Mouse (Mus musculus): Measurements from ENCODE around the gene Ninj2.

Ninj2 gene

DNA sequence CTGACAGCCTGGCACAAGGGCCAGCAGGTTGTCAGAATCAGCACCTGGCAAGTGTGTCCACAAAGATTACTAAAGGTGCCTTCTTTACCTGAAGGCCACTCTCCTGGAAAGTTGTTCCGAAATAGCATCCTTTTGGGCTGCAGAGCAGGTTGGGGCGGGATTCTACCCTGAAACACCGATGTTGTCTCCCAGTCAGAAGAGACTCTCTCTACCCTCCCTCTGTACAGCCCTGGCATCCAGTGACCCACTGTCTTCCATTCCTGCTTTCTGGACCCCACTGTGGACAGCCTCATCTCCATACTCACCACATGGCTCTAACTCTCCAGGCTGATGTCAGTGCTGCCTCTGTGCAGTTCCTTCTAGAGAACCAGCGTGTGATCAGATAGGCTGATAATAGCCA lies 82.5 kb downstream of the Ninj2 start:
- DNase-seq (ENCODE audit: low read depth, low spot score): no peak

DNA sequence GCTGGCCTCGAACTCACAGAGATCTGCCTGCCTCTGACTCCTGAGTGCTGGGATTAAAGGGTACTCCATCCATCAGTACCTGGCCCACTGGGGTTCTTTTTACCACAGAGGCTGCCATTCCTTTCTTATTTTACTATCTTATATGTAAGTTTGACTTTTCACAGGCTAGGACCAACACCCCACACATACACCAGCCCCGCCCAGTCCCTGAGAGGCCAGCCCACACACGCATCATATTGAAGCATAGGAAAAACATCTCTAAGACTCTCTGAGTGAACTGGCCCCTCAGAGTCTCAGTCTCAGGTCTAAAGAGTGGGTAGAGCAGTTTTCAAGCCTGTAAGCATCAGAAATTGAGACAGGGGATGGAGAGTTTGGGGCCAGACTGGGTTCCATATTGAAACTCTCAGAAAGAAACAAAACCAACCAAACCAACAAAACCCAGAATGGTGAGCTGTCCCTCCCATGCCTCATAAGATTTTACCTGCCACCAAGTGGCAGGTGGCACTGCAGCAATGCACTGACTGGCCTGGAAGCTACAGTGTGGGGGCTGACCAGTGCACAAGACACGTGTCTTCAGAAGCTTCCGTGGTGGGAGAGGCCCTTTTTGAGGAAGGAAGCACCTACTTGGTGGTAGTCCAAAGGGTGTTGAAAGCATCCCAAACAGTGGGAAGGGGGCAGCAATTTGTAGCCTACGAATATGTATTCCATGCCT lies 86.0 kb downstream of the Ninj2 start:
- no peak for DNase-seq (ENCODE audit: low read depth, low spot score)

DNA sequence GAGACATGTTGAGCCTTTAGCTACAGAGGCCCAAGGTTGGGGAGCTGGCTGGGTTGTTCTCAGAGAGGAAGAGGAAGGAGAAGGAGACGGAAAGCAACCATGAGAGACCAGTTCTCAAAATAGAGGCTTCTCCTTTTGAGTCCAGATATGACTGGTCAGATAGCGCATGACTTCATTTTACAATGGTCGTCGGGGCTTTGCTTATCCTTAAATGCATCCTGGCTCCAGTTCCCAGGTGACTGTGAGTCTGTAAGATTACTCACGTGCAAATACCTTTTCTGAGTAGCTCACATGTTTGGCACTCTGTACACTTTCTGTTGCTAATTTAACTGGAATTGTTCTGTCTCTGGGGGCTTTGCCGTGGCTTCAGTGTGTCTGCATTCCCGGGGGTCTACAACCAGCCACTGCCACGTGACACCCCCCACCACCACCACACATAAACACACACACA lies 86.6 kb downstream of the Ninj2 start:
- no peak for DNase-seq (ENCODE audit: low read depth, low spot score)

DNA sequence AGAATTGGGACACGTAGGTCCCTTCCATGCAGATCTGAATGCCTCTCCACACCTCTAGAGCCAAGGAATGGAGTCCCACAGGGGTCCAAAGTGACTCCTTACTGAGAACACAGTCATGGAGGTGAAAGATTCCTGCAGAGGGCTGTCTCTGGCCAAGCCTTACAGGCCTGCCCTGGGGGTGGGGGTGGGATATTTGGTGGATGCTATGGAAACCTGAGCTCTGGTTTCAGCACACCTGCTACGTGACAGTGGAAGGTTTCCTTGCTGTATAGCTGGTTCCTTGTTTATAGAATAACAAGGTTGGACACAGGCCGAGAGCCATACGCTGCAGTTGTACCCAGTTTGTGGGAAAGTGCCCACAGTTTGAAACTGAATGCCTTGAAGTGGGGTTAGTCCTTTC lies 87.3 kb downstream of the Ninj2 start:
- no peak for DNase-seq (ENCODE audit: low read depth, low spot score)

DNA sequence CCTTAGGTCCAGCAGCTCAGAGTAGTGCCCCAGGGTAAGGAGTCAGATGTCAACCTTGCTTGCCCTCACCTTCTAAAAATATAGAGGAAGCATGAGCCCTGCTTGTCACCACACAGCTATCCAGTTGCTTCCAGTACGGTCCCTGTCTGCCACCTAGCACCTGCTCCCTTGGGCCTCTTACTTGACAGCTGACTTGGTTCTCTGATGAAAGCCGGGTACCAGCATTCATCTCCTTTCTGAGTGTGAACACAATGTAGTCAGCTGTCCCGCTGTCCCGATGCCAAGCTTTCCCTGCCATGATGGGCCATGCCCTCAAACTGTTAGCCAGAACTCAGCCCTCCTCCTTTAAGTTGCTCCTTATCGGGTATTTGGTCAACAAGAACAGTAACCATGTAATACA lies 89.0 kb downstream of the Ninj2 start:
- no peak for DNase-seq (ENCODE audit: low read depth, low spot score)

DNA sequence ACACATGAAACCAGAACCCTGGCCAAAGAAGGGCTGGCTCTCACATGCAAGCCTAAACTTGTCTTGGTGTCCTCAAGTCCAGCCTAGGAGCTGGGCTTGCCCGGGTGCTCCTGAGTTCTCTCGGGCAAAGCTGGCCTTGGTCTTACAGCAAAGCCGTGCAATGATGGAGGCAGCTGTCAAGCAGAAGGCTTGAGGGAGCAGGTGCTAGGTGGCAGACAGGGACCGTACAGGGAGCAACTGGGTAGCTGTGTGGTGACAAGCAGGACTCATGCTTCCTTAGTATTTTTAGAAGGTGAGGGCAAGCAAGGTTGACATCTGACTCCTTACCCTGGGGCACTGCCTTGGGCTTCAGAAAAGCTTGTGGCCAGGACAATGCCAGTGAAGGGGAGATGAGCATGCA lies 90.6 kb downstream of the Ninj2 start:
- no peak for DNase-seq (ENCODE audit: low read depth, low spot score)

DNA sequence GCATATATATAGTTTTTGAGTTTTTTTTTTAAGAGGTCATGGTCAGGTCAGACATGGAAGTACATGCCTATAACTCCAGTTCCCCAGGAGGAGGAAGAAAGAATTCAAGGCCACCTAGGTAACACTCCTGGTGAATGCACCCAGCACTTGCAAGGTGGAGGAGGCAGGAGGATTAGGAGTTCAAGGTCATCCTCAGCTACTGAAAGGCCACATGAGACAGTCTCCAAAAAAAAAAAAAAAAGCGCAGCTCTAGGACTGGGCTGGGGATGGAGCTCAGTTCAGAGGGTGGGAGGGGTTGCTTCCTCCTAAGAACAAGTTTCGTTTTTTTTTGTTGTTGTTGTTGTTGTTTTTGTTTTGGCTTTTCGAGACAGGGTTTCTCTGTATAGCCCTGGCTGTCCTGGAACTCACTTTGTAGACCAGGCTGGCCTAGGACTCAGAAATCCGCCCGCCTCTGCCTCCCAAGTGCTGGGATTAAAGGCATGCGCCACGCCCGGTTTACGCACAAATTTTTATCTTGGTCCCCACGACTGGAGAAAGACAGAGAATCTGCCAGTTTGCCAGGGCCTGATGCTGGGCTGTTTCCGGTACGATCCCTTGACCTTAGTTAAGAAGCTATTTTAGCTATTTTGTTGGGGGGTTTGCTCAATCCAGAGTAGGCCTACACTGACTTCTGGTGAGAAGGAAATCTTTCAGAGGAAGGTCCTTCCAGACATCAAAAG lies 92.0 kb downstream of the Ninj2 start:
- DNase-seq (ENCODE audit: low read depth, low spot score): no peak

DNA sequence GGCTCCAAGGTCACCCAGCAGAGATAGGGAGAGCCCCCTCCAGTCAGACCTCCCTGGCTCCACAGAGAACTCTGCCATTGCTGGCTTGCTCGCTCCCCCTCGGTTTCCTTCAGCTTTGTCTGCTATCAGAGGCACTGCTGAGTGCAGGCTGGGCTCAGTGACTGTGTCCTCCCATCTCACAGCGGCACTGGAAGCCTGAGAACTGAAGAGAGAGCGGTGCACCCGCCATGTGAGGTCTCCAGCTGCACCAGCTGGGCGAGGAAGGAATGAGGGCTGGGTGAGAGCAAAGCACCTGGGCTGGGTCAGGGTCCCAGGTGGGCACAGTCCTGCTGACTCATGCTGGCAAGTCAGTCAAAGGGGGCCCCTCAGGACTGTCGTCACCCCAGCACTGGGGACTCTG lies 92.6 kb downstream of the Ninj2 start:
- no peak for DNase-seq (ENCODE audit: low read depth, low spot score)

DNA sequence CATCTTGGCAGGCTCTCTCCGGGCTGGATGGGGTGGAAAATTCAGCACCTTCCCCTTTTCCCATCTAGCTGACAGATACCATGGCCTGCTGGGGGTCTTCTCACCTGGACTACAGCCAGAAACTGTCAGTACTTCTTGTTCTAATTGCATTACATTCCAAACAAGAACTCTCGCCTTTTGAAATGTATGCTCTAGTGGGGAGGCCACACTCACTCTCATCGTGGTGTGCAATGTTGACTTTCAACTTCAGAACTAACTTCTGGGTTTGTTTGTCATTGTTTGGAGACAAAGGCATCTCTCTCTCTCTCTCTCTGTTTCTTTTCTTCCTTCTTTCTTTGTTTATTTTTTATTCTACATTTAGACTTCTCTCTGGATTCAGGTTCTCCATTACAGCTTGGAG lies 93.4 kb downstream of the Ninj2 start:
- no peak for DNase-seq (ENCODE audit: low read depth, low spot score)

DNA sequence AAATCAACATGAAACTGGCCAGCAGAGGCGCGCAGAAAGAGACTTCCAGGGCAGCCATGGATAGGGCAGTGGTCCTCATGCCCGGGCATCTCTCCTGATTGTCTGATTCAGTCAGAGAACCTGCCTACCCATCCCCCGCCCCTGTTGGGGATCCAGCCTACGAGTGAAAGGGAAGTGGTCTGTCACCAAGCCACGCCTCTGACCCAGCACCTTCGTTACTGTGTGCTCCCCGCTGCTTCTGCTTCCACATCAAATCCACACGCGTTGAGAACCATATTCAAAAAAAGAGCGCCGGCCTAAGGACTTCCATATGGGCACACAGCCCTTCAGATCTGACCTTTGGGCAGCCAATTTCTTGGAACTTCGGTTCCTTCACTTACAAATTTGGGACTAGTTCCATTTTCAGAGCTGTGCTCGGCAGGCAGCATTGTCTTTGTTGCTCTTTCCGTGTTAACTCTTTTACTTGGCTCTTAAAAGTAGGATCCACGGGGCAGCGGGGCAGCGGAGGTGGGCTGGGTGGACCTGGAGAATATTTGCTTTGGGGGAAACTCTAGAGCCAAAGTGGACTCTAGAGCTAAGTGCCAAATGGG lies 94.5 kb downstream of the Ninj2 start:
- DNase-seq (ENCODE audit: low read depth, low spot score): no peak

DNA sequence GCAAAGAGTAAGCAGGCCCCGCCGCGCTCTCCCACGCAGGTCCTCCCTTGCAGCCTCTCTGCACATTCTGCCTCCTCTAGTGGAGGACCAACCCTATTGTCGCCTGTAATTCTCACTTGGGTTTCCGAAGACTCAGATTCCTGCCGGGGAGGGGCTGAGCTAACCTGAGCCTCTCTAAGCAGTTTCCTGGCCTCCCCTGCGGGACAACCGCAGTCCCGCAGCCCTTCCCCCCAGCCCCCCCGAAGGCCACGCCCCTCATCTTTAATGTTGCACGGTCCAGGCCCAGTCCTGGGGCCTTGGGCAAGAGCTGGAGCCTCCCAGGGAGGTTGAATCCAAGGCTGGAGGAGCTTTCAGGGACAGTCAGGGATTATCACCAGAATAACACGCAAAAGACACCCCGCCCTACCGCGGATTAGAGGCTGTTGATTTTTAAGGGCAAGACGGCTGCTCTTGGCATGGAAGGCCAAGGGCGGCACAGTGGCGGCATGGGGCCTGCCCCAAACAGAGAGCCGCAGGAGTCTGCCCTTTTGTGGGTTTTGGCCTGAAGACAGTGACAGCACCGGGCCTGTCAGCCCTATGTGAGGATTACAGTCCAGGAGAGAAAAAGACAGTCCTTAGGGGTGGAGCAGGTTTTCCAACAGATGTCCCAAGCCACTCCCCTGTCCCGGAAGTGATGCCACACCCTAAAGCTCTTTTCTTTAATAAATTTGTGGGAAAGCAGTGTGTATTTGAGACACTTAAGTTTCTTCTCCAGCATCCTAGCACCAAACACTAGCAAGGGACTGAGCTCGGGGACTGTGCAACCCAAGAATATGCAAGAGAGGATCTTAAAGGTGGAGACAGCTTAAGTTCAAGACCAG lies 95.5 kb downstream of the Ninj2 start:
- DNase-seq (ENCODE audit: low read depth, low spot score): no peak

DNA sequence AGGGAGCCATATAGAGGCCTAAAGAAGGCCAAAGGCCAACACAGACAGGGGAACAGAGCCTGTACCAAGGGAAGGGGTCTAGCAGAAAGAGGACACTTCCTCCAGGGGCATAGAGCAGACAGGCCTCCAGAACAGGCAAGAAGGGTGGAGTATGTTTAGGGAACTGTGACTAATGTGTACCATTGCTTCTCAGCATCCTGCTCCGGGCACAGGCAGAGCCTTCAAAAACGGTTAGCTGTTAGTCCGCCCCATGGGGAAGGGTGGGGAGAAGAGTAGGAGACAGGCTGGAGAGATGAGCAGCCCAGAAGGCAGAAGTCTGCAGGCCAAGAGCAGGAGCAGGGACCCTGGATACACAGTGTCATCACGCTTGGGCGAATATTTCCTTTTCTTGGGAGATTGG lies 96.1 kb downstream of the Ninj2 start:
- DNase-seq (ENCODE audit: low read depth, low spot score): no peak

DNA sequence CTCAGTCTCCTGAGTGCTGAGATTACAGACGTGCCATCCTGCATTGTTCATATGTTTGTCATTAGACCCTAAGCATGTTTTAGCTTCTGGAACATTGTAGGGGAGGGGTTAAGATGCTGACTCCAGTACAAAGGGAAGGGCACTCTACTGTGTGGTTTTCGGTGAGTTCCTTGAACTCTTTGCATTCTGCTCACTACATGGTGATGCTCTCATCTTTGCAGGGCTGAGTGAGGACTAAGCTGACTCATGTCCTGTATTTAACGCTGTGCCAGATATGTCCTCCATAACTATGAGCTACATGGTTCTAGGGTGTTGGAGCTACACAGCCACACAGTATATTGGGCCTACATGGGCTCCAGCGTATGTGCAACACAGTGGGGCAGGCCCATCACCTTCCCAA lies 97.2 kb downstream of the Ninj2 start:
- DNase-seq (ENCODE audit: low read depth, low spot score): no peak

DNA sequence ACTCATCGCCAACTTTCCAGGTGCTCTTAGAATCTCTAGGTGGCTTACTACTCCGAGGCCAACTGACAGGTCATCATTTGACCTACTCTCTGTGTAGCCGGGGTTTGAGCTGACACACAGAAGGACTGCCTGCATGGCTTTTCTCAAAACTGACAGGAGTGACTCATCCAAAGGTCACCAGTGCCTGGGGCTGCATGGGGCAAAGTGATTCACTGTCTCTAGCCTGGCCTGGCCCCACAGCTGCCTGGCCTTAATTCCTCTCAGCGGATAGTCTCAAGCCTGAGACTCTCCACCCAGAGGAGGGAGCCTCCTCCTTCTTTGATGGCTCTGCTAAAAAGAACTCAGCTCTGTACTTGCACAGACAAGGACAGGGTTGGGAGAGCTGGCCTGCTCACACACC lies 97.8 kb downstream of the Ninj2 start:
- peak; percentile 42 for DNase-seq (ENCODE audit: low read depth, low spot score)

DNA sequence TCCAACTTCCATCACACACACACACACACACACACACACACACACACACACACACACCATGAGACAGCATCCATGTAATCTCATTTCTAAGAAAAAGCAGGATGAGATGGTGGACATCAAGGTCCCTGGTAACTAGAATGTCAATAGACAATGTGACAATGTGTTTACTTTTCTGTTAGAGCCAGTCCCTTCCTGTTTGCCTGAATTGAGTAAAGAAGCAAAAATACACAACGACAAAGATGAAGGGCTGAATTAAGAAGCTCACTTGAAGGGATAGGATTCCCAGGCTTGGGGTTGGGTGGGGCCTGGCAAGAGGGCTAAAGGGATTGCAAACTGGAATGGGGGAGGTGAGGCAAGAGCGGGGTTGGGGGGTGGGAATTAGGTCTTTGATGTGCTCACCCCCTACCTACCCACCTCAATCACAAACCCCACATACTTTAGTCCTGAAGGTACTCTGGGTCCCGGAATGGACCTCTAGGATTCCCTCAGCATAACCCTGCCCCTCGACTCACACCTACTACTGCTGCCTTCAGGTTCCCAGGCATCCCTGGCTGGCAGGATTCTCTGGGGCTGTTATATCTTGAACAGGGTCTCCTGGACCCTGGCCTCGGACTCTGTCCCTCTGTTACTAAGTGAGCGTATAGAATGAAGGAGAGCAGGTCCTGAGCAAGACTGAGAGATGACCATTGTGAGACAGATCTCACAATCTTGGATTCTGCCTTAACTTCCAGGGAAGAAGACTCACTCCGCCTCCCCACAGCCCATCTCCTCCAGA lies 98.4 kb downstream of the Ninj2 start:
- DNase-seq (ENCODE audit: low read depth, low spot score): no peak

DNA sequence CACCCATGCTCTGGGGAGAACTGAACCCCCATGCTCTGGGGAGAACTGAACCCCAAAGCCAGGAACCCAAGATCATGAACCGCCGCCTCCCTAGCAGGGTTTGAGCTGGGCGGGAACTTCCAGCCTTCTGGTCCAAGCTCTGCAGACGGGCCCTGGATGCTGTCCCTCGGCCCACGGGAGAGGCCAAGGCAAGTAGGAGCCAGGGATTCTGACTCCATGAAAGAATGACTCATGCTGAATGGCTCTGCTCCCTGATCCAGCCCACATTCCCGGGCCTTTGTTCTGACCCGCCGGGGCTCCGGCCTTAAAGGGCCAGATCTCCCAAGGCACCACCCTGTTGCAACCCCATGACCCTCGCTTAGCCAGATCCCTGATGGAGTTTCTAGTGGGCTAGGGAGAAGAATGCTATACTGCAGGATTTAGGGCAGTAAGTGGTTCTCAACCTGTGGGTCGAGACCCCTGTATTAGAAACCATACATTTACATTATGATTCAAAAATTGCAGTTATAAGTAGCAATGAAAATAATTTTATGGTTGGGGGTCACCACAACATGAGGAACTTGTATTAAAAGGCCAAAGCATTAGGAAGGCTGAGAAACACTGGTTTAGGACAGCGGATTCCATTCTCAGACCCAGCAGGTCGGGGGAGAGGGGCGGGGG lies 99.2 kb downstream of the Ninj2 start:
- peak; percentile 79 for DNase-seq (ENCODE audit: low read depth, low spot score)

DNA sequence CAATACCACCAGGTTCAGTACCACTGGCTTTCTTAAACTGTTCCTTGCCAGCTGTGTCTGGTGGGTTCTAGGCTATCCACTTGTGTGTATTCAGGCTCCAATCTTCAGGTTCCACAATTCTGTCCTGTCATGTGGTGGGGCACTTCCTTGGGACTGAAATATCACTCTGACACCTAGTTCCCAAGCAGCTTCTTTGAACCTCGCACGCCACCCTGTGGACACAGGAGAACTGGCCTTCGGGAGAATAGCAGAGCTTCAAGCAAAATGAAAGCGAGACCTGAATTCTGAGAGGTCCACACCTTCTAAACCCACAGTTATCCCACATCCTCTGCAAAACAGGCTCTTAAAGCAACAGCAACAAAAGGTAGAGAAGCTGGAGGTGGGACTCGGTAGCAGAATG lies 100.0 kb downstream of the Ninj2 start:
- peak; percentile 92 for DNase-seq (ENCODE audit: low read depth, low spot score)

DNA sequence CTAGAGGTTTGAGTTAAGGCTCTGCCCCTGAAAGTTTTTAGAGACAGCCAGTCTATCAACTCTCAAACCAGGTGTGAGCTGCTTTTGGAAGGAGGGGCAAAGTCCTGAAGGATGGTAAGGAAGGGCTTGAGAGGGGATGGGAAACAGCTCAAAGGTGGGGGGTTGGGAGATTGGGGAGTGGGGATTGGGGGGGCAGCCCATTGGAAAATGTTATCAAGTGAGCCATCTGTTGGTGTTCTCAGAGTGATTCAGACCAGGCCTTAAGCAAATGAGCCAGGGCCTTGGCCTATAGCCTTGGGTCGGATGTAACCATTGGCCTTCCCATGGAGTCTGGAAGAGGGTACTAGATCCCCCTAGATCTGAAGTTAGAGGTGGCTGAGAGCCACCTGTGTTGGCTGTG lies 100.6 kb downstream of the Ninj2 start:
- DNase-seq (ENCODE audit: low read depth, low spot score): no peak

DNA sequence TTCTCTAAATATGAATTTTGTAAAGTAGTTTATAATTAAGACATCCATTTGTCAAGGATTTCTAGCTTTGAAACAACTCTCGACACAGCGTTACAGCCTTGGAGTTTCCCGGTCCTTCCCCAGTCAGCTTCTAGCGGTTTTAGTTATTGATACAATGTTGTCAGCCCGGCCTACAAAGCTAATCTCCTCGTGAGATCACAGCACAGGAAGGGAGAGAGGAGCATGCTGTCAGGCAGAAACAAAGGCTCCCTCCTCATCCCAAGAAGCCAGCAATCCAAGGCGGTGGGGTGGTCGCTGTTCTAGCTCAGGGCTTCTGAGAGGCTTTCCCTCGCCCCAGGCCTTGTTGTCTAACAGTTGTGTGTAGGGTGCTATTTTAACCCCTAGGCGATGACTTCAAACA lies 101.2 kb downstream of the Ninj2 start:
- no peak for DNase-seq (ENCODE audit: low read depth, low spot score)

DNA sequence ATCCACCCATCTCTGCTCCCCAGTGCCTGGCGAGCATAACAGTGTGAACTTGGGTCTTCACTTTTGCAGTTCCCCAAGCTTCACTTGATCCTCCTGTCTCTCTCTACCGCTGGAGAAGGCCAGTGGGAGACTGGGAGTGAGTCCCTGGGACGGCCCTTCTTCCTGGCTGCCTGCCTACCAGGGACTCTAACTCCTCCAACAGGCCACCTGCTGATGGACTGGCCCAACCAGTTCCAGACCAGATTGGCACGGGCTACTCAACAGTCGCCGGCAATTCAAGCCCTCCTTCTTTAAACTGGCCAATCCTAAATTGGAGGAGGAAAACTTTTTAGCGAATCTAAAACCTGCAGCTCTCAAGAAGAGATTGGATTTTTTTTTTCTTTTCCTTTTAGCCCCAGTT lies 101.8 kb downstream of the Ninj2 start:
- no peak for DNase-seq (ENCODE audit: low read depth, low spot score)

DNA sequence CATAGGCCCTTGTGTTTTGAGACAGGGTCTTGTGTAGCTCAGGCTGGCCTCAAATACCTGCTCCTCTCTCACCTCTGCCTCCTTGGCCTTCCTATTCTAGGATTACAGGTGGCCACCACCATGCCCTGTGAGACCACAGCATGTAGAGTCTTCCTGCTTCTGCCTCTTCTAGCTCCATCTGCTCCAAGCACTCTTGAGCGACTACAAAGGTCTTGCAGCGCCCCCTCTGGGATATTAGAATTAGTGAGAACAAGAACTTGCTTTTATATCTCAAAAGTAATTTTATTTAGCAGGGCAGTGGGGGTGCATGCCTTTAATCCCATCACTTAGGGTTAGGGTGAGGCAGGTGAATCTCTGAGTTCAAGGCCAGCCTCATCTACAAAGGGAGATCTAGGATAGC lies 103.7 kb downstream of the Ninj2 start:
- DNase-seq (ENCODE audit: low read depth, low spot score): peak; percentile 67
